Mouse (Mus musculus): ENCODE data around the gene Gclm. TPM values are rescaled to one million over a fixed set of nuclear protein-coding genes. Genes with fewer than 3 reads are reported as not detected.

Gclm gene
- polyA plus RNA-seq, 1 experiment from 2014 or later: 74.2 TPM

DNA sequence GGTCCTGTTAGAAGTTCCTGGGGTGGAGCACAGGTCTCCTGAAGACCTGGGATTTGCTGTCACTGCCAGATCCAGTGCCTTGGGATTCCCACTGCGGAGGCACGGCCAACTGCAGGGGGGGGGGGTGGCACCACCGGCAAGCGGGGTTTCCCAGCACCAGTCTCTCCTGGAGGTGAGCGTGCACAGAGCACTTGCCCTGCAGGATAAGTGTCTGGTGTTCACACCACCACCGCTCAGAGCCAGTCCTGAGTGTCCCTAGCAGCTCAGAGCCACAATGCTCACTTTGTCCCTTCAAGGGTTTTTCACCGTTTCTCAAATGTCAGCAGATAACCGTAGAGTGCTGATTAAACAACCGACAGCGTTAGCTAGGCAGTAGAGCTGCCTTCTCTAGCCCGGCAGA is 71.3 kb downstream of the Gclm start:
- H3K36me3 ChIP-seq: no peaks in the 10 kb centered on the region
- WGBS: 11% methylated on average over 11 of the region's 11 CpGs
- H3K9ac ChIP-seq: no peak overlapping the region
- peaks cover 5% of the 10 kb centered on the region for H3K4me1 ChIP-seq
- no peak overlapping the region for H3K4me3 ChIP-seq (replicated peaks)
- H3K4me2 ChIP-seq (replicated peaks): peak overlapping the region; percentile 34
- no peaks in the 10 kb centered on the region for H3K27me3 ChIP-seq
- no peak for ATAC-seq (ENCODE audit: insufficient number of reproducible peaks, low FRiP score, low TSS enrichment, low read depth)
- no peak overlapping the region for H3K27ac ChIP-seq (replicated peaks)
- H3K9me3 ChIP-seq (replicated peaks): no peaks in the 10 kb centered on the region

DNA sequence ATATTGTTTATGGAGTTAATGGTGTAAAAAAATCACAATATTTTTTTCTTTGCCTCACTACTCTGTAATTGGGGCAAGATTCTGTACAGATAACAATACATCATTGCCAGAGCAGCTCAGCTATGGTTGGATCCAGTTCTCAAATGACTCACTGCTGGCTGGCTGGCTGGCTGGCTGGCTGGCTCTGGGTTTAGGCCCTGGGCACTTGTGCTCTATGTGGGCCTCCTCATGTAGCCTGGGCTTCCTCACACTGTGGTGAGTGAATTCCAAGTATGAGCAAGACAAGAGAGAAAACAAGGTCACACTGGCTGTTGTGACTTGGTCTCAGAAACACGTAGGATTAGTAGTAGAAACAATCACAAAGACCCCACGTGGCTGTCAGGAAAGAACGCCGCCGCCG is 72.0 kb downstream of the Gclm start:
- Histone ChIP-seq H3K4me2 (replicated peaks) (no peak overlapping the region), H3K27ac (replicated peaks) (no peak overlapping the region)

More for the DNA sequence above, 72.0 kb downstream of the Gclm start:
- H3K27me3 ChIP-seq: no peaks in the 10 kb centered on the region
- H3K4me1 ChIP-seq: peaks cover 10% of the 10 kb centered on the region
- WGBS: 82% methylated on average over 6 of the region's 6 CpGs
- H3K4me3 ChIP-seq (replicated peaks): no peak overlapping the region
- H3K9ac ChIP-seq: no peak overlapping the region
- H3K9me3 ChIP-seq (replicated peaks): no peaks in the 10 kb centered on the region
- H3K36me3 ChIP-seq: no peaks in the 10 kb centered on the region
- ATAC-seq (ENCODE audit: insufficient number of reproducible peaks, low FRiP score, low TSS enrichment, low read depth): no peak

MicroRNAs within 50 kb of the gene (microRNA counts, 519-probe panel; counts per million panel counts)
- microRNA mmu-miR-760: 1,843 counts per million, percentile 29 among the panel's probes with 10 or more counts

Small RNAs within 50 kb of the gene (microRNA-seq; reads per million reads assigned to microRNA genes)
- gene Gm22903 (ENCODE audit: borderline number of aligned reads) (not detected), gene Mir760 (ENCODE audit: borderline number of aligned reads) (44.8 reads per million, percentile 44 among the genes with 10 or more reads in this experiment)

Other genes with a start within 250 kb of the Gclm start
- gene Abca4, start 201.1 kb upstream of the Gclm start, polyA plus RNA-seq (2015; fragmentation: Nextera tagmentation; extraction: Ambion mirVana): 1.3 and 1.6 TPM in 2 replicates
- gene Dnttip2, start 28.8 kb downstream of the Gclm start, polyA plus RNA-seq (2015; fragmentation: Nextera tagmentation; extraction: Ambion mirVana): 63.8 and 65.0 TPM in 2 replicates
- 11.3 and 12.6 TPM in 2 replicates for gene Bcar3, start 48.6 kb downstream of the Gclm start, polyA plus RNA-seq (2015; fragmentation: Nextera tagmentation; extraction: Ambion mirVana)